Mouse (Mus musculus): Measurements from ENCODE around the gene Dpp6. TPM values are rescaled to one million over a fixed set of nuclear protein-coding genes. Genes with fewer than 3 reads are reported as not detected.

Gene Dpp6
- polyA plus RNA-seq, 1 experiment from 2014 or later: 10.0 TPM

GRCm38 (mm10) chr5:26932413-26933122, 115.6 kb downstream of the Dpp6 start:
- Histone ChIP-seq H3K9me3 (ENCODE audit: control insufficient read depth, low read length) (no peaks in the 10 kb centered on the region), H3K36me3 (ENCODE audit: control insufficient read depth, insufficient read depth, low read length) (no peaks in the 10 kb centered on the region), H3K4me1 (ENCODE audit: control insufficient read depth, insufficient read depth, low read length) (no peaks in the 10 kb centered on the region), H3K9ac (ENCODE audit: low read length) (no peak overlapping the region), H3K27me3 (ENCODE audit: control insufficient read depth, insufficient read depth, low read length) (no peaks in the 10 kb centered on the region), H3K4me2 (ENCODE audit: low read depth) (no peak overlapping the region), H3K4me3 (ENCODE audit: low read depth, low read length) (no peak overlapping the region), H3K27ac (ENCODE audit: low read depth, low read length) (no peak overlapping the region)
- WGBS: 49% methylated on average over 3 of the region's 3 CpGs
- no peak for ATAC-seq (ENCODE audit: insufficient read depth, low FRiP score, low TSS enrichment)
- no peak for DNase-seq (ENCODE audit: low spot score)

GRCm38 (mm10) chr5:26934911-26935310, 117.9 kb downstream of the Dpp6 start:
- DNase-seq (ENCODE audit: low spot score) (no peak), ATAC-seq (ENCODE audit: insufficient read depth, low FRiP score, low TSS enrichment) (no peak)
- H3K36me3 ChIP-seq (ENCODE audit: control insufficient read depth, insufficient read depth, low read length): no peaks in the 10 kb centered on the region
- H3K4me3 ChIP-seq (ENCODE audit: low read depth, low read length): no peak overlapping the region
- H3K4me2 ChIP-seq (ENCODE audit: low read depth): no peak overlapping the region
- no peak overlapping the region for H3K9ac ChIP-seq (ENCODE audit: low read length)
- WGBS: 92% methylated on average over 6 of the region's 6 CpGs
- H3K9me3 ChIP-seq (ENCODE audit: control insufficient read depth, low read length): no peaks in the 10 kb centered on the region
- H3K4me1 ChIP-seq (ENCODE audit: control insufficient read depth, insufficient read depth, low read length): no peaks in the 10 kb centered on the region
- H3K27ac ChIP-seq (ENCODE audit: low read depth, low read length): no peak overlapping the region
- H3K27me3 ChIP-seq (ENCODE audit: control insufficient read depth, insufficient read depth, low read length): no peaks in the 10 kb centered on the region

- WGBS: 74% methylated on average over 5 of the region's 5 CpGs
- no peaks in the 10 kb centered on the region for H3K27me3 ChIP-seq (ENCODE audit: control insufficient read depth, insufficient read depth, low read length)
- H3K9ac ChIP-seq (ENCODE audit: low read length): no peak overlapping the region
- H3K4me3 ChIP-seq (ENCODE audit: low read depth, low read length): no peak overlapping the region
- no peaks in the 10 kb centered on the region for H3K36me3 ChIP-seq (ENCODE audit: control insufficient read depth, insufficient read depth, low read length)
- no peak for DNase-seq (ENCODE audit: low spot score)
- no peaks in the 10 kb centered on the region for H3K9me3 ChIP-seq (ENCODE audit: control insufficient read depth, low read length)
- H3K4me1 ChIP-seq (ENCODE audit: control insufficient read depth, insufficient read depth, low read length): no peaks in the 10 kb centered on the region
- no peak overlapping the region for H3K27ac ChIP-seq (ENCODE audit: low read depth, low read length)
- no peak overlapping the region for H3K4me2 ChIP-seq (ENCODE audit: low read depth)
- no peak for ATAC-seq (ENCODE audit: insufficient read depth, low FRiP score, low TSS enrichment)
Measured at GRCm38 (mm10) chr5:26941471-26941870, 124.5 kb downstream of the Dpp6 start.

- H3K36me3 ChIP-seq (ENCODE audit: control insufficient read depth, insufficient read depth, low read length): no peaks in the 10 kb centered on the region
- no peak for DNase-seq (ENCODE audit: low spot score)
Measured at GRCm38 (mm10) chr5:26945169-26945920, 128.3 kb downstream of the Dpp6 start.

GRCm38 (mm10) chr5:26969941-26970590, 153.1 kb downstream of the Dpp6 start:
- H3K9ac ChIP-seq (ENCODE audit: low read length): no peak overlapping the region
- DNase-seq (ENCODE audit: low spot score): no peak
- H3K36me3 ChIP-seq (ENCODE audit: control insufficient read depth, insufficient read depth, low read length): no peaks in the 10 kb centered on the region
- no peak for ATAC-seq (ENCODE audit: insufficient read depth, low FRiP score, low TSS enrichment)
- no peak overlapping the region for H3K4me2 ChIP-seq (ENCODE audit: low read depth)
- no peaks in the 10 kb centered on the region for H3K9me3 ChIP-seq (ENCODE audit: control insufficient read depth, low read length)
- no peaks in the 10 kb centered on the region for H3K27me3 ChIP-seq (ENCODE audit: control insufficient read depth, insufficient read depth, low read length)
- WGBS: 70% methylated on average over 6 of the region's 6 CpGs
- H3K4me3 ChIP-seq (ENCODE audit: low read depth, low read length): no peak overlapping the region
- no peak overlapping the region for H3K27ac ChIP-seq (ENCODE audit: low read depth, low read length)
- H3K4me1 ChIP-seq (ENCODE audit: control insufficient read depth, insufficient read depth, low read length): no peaks in the 10 kb centered on the region

More at GRCm38 (mm10) chr5:26945169-26945920, 128.3 kb downstream of the Dpp6 start:
- ATAC-seq (ENCODE audit: insufficient read depth, low FRiP score, low TSS enrichment): no peak
- WGBS: 74% methylated on average over 4 of the region's 4 CpGs
- H3K4me3 ChIP-seq (ENCODE audit: low read depth, low read length): no peak overlapping the region
- H3K27me3 ChIP-seq (ENCODE audit: control insufficient read depth, insufficient read depth, low read length): no peaks in the 10 kb centered on the region
- H3K4me2 ChIP-seq (ENCODE audit: low read depth): no peak overlapping the region
- no peak overlapping the region for H3K9ac ChIP-seq (ENCODE audit: low read length)
- H3K4me1 ChIP-seq (ENCODE audit: control insufficient read depth, insufficient read depth, low read length): no peaks in the 10 kb centered on the region
- H3K9me3 ChIP-seq (ENCODE audit: control insufficient read depth, low read length): no peaks in the 10 kb centered on the region
- no peak overlapping the region for H3K27ac ChIP-seq (ENCODE audit: low read depth, low read length)

GRCm38 (mm10) chr5:26973166-26973565, 156.2 kb downstream of the Dpp6 start:
- Histone ChIP-seq H3K4me1 (ENCODE audit: control insufficient read depth, insufficient read depth, low read length) (no peaks in the 10 kb centered on the region), H3K27ac (ENCODE audit: low read depth, low read length) (no peak overlapping the region), H3K4me3 (ENCODE audit: low read depth, low read length) (no peak overlapping the region), H3K4me2 (ENCODE audit: low read depth) (no peak overlapping the region), H3K9me3 (ENCODE audit: control insufficient read depth, low read length) (no peaks in the 10 kb centered on the region), H3K9ac (ENCODE audit: low read length) (no peak overlapping the region), H3K36me3 (ENCODE audit: control insufficient read depth, insufficient read depth, low read length) (no peaks in the 10 kb centered on the region), H3K27me3 (ENCODE audit: control insufficient read depth, insufficient read depth, low read length) (no peaks in the 10 kb centered on the region)
- no peak for DNase-seq (ENCODE audit: low spot score)
- ATAC-seq (ENCODE audit: insufficient read depth, low FRiP score, low TSS enrichment): no peak; the same call in 1 of the 2 replicates
- WGBS: 29% methylated on average over 4 of the region's 4 CpGs

GRCm38 (mm10) chr5:26979348-26979747, 162.3 kb downstream of the Dpp6 start:
- DNase-seq (ENCODE audit: low spot score): no peak
- no peak for ATAC-seq (ENCODE audit: insufficient read depth, low FRiP score, low TSS enrichment)
- Histone ChIP-seq H3K36me3 (ENCODE audit: control insufficient read depth, insufficient read depth, low read length) (no peaks in the 10 kb centered on the region), H3K27me3 (ENCODE audit: control insufficient read depth, insufficient read depth, low read length) (no peaks in the 10 kb centered on the region), H3K4me3 (ENCODE audit: low read depth, low read length) (no peak overlapping the region), H3K9ac (ENCODE audit: low read length) (no peak overlapping the region), H3K4me1 (ENCODE audit: control insufficient read depth, insufficient read depth, low read length) (no peaks in the 10 kb centered on the region), H3K27ac (ENCODE audit: low read depth, low read length) (no peak overlapping the region), H3K9me3 (ENCODE audit: control insufficient read depth, low read length) (no peaks in the 10 kb centered on the region), H3K4me2 (ENCODE audit: low read depth) (no peak overlapping the region)
- 65% methylated on average over 1 of the region's 1 CpGs for WGBS

- H3K27me3 ChIP-seq (ENCODE audit: control insufficient read depth, insufficient read depth, low read length): no peaks in the 10 kb centered on the region
- no peaks in the 10 kb centered on the region for H3K4me1 ChIP-seq (ENCODE audit: control insufficient read depth, insufficient read depth, low read length)
- H3K27ac ChIP-seq (ENCODE audit: low read depth, low read length): no peak overlapping the region
- no peaks in the 10 kb centered on the region for H3K9me3 ChIP-seq (ENCODE audit: control insufficient read depth, low read length)
- ATAC-seq (ENCODE audit: insufficient read depth, low FRiP score, low TSS enrichment) (no peak), DNase-seq (ENCODE audit: low spot score) (no peak)
- 75% methylated on average over 3 of the region's 3 CpGs for WGBS
- no peak overlapping the region for H3K4me2 ChIP-seq (ENCODE audit: low read depth)
- H3K36me3 ChIP-seq (ENCODE audit: control insufficient read depth, insufficient read depth, low read length): no peaks in the 10 kb centered on the region
- no peak overlapping the region for H3K9ac ChIP-seq (ENCODE audit: low read length)
- no peak overlapping the region for H3K4me3 ChIP-seq (ENCODE audit: low read depth, low read length)
Measured at GRCm38 (mm10) chr5:26979755-26980154, 162.8 kb downstream of the Dpp6 start.
